Mouse (Mus musculus) MEL (cell line): Measurements from ENCODE around the gene Sept9. TPM values are rescaled to one million over a fixed set of nuclear protein-coding genes. Genes with fewer than 3 reads are reported as not detected.

Experiments used
- DNase-seq: peaks from one replicate; pipeline ENCODE4 v3.0.0; 2011; ENCODE audit warnings: low read depth, low spot score
- H3K27ac ChIP-seq: 2 replicates; pipeline ENCODE4 v1.5.1; 2012; ENCODE audit warnings: low read depth, mild to moderate bottlenecking, control low read depth, low read length, moderate library complexity; ENCODE audit not compliant: control insufficient read depth
- H3K27me3 ChIP-seq, 2 experiments: fragments of 150-350 bp in 1 of 2; sonication (generic) in 1 of 2; 2 replicates each; pipeline ENCODE4 v1.6.1; 2012; ENCODE audit warnings: low read length in 2 of 2, mild to moderate bottlenecking in 2 of 2, improper control_type of control experiment in 1 of 2, moderate library complexity in 1 of 2; ENCODE audit not compliant: insufficient read depth in 2 of 2, control insufficient read depth in 1 of 2
- H3K36me3 ChIP-seq, 2 experiments: 2 replicates each; pipeline ENCODE4 v1.6.1; 2012 to 2014; ENCODE audit warnings: low read length in 2 of 2, improper control_type of control experiment in 1 of 2, inconsistent platforms in 1 of 2, mild to moderate bottlenecking in 1 of 2; ENCODE audit not compliant: insufficient read depth in 2 of 2, control insufficient read depth in 1 of 2
- H3K4me1 ChIP-seq, 2 experiments: fragments of 150-350 bp in 1 of 2; sonication (generic) in 1 of 2; 2 replicates each; pipeline ENCODE4 v1.6.1; 2012; ENCODE audit warnings: low read length in 2 of 2, improper control_type of control experiment in 1 of 2, mild to moderate bottlenecking in 1 of 2; ENCODE audit not compliant: insufficient read depth in 2 of 2, control insufficient read depth in 1 of 2
- H3K4me3 ChIP-seq, 2 experiments: fragments of 150-350 bp in 1 of 2; sonication (generic) in 1 of 2; 2 replicates each; pipeline ENCODE4 v1.5.1; 2012; ENCODE audit warnings: low read depth in 2 of 2, low read length in 2 of 2, mild to moderate bottlenecking in 2 of 2, moderate library complexity in 2 of 2, control low read depth in 1 of 2, improper control_type of control experiment in 1 of 2; ENCODE audit not compliant: control insufficient read depth in 1 of 2, insufficient read depth in 1 of 2
- H3K79me2 ChIP-seq: 2 replicates; pipeline ENCODE4 v1.6.1; 2012; ENCODE audit warnings: mild to moderate bottlenecking, low read length, moderate library complexity; ENCODE audit not compliant: control insufficient read depth, poor library complexity, insufficient read depth
- H3K9ac ChIP-seq: 2 replicates; pipeline ENCODE4 v1.6.1; 2012; ENCODE audit warnings: low read depth, mild to moderate bottlenecking, control low read depth, low read length, moderate library complexity; ENCODE audit not compliant: control insufficient read depth, poor library complexity, severe bottlenecking
- H3K9me3 ChIP-seq: fragments of 150-350 bp; sonication (generic); replicated peaks from 2 replicates; pipeline ENCODE4 v1.6.1; 2012; ENCODE audit warnings: mild to moderate bottlenecking, low read length, improper control_type of control experiment, moderate library complexity; ENCODE audit not compliant: insufficient read depth
- CHD1 ChIP-seq: IDR thresholded peaks from 2 replicates; pipeline ENCODE4 v1.6.1; 2012; ENCODE audit warnings: low read depth, mild to moderate bottlenecking, inconsistent platforms, low read length, improper control_type of control experiment
- EP300 ChIP-seq, 2 experiments: IDR thresholded peaks; 2 replicates each; pipeline ENCODE4 v1.6.1; 2011; ENCODE audit warnings: improper control_type of control experiment in 2 of 2, low read length in 2 of 2, low read depth in 1 of 2, mild to moderate bottlenecking in 1 of 2
- ETS1 ChIP-seq: IDR thresholded peaks from 2 replicates; pipeline ENCODE4 v1.6.1; 2012; ENCODE audit warnings: low read depth, mild to moderate bottlenecking, inconsistent platforms, low read length, improper control_type of control experiment, moderate library complexity
- GATA1 ChIP-seq: IDR thresholded peaks from 2 replicates; pipeline ENCODE4 v1.6.1; 2011; ENCODE audit warnings: low read depth, low read length, improper control_type of control experiment
- HCFC1 ChIP-seq: IDR thresholded peaks from 2 replicates; pipeline ENCODE4 v1.6.1; 2012; ENCODE audit warnings: low read depth, mild to moderate bottlenecking, inconsistent platforms, low read length, improper control_type of control experiment, moderate library complexity
- JUND ChIP-seq: IDR thresholded peaks from 2 replicates; pipeline ENCODE4 v1.6.1; 2011; ENCODE audit warnings: low read depth, mild to moderate bottlenecking, improper control_type of control experiment, low read length
- KAT2A ChIP-seq: conservative IDR thresholded peaks from 2 replicates; pipeline ENCODE4 v1.6.1; 2012; ENCODE audit warnings: low read depth, low read length, improper control_type of control experiment, inconsistent platforms
- MAX ChIP-seq: IDR thresholded peaks from 2 replicates; pipeline ENCODE4 v1.6.1; 2011; ENCODE audit warnings: low read length, improper control_type of control experiment
- MAZ ChIP-seq: IDR thresholded peaks from 2 replicates; pipeline ENCODE4 v1.6.1; 2012; ENCODE audit warnings: low read depth, mild to moderate bottlenecking, inconsistent platforms, low read length, improper control_type of control experiment
- MXI1 ChIP-seq: IDR thresholded peaks from 2 replicates; pipeline ENCODE4 v1.6.1; 2011; ENCODE audit warnings: mild to moderate bottlenecking, low read depth, low read length, improper control_type of control experiment
- MYC ChIP-seq: IDR thresholded peaks from 2 replicates; pipeline ENCODE4 v1.6.1; 2011; ENCODE audit warnings: low read depth, mild to moderate bottlenecking, low read length, improper control_type of control experiment, moderate library complexity
- NELFE ChIP-seq: IDR thresholded peaks from 2 replicates; pipeline ENCODE4 v1.6.1; 2011; ENCODE audit warnings: low read depth, low read length, improper control_type of control experiment
- POLR2AphosphoS2 ChIP-seq: IDR thresholded peaks from 2 replicates; pipeline ENCODE4 v1.6.1; 2011; ENCODE audit warnings: low read length, improper control_type of control experiment
- POLR2AphosphoS5 ChIP-seq: IDR thresholded peaks from 2 replicates; pipeline ENCODE4 v1.6.1; 2012; ENCODE audit warnings: low read depth, borderline replicate concordance, mild to moderate bottlenecking, inconsistent platforms, low read length, moderate library complexity, mixed read lengths
- RCOR1 ChIP-seq: IDR thresholded peaks from 2 replicates; pipeline ENCODE4 v1.6.1; 2012; ENCODE audit warnings: low read depth, mild to moderate bottlenecking, inconsistent platforms, low read length, improper control_type of control experiment
- SIN3A ChIP-seq: IDR thresholded peaks from 2 replicates; pipeline ENCODE4 v1.6.1; 2012; ENCODE audit warnings: low read length, improper control_type of control experiment, inconsistent platforms
- SMC3 ChIP-seq: IDR thresholded peaks from 2 replicates; pipeline ENCODE4 v1.6.1; 2011; ENCODE audit warnings: low read depth, low read length, improper control_type of control experiment
- TBP ChIP-seq: IDR thresholded peaks from 2 replicates; pipeline ENCODE4 v1.8.0; 2011; ENCODE audit warnings: low read depth, low read length, improper control_type of control experiment
- TCF12 ChIP-seq: IDR thresholded peaks from 2 replicates; pipeline ENCODE4 v1.6.1; 2014; ENCODE audit warnings: low read depth, mild to moderate bottlenecking, inconsistent platforms, low read length, improper control_type of control experiment, moderate library complexity
- USF1 ChIP-seq: IDR thresholded peaks from 2 replicates; pipeline ENCODE4 v1.6.1; 2014; ENCODE audit warnings: low read depth, mild to moderate bottlenecking, inconsistent platforms, low read length, improper control_type of control experiment, moderate library complexity
- USF2 ChIP-seq, 2 experiments: IDR thresholded peaks; 2 replicates each; pipeline ENCODE4 v1.6.1; 2011 to 2012; ENCODE audit warnings: improper control_type of control experiment in 2 of 2, low read length in 2 of 2, borderline replicate concordance in 1 of 2, inconsistent platforms in 1 of 2, low read depth in 1 of 2, mild to moderate bottlenecking in 1 of 2; ENCODE audit not compliant: insufficient read depth in 1 of 2
- ZC3H11A ChIP-seq: IDR thresholded peaks from 2 replicates; pipeline ENCODE4 v1.6.1; 2012; ENCODE audit warnings: low read depth, mild to moderate bottlenecking, inconsistent platforms, low read length, improper control_type of control experiment
- ZNF384 ChIP-seq: IDR thresholded peaks from 2 replicates; pipeline ENCODE4 v1.6.1; 2012; ENCODE audit warnings: low read depth, mild to moderate bottlenecking, inconsistent platforms, low read length, improper control_type of control experiment
- polyA plus RNA-seq, 2 experiments: library from polyadenylated mRNA; stranded (reverse) in 1 of 2; unstranded in 1 of 2; fragments of >175 nt in 1 of 2; fragments of >200 nt in 1 of 2; gene quantifications; 2 replicates each; pipeline versions ENCODE4 v1.2.1 to v1.2.4; 2012; ENCODE audit warnings: low replicate concordance in 2 of 2, low read depth in 1 of 2; ENCODE audit not compliant: insufficient read length in 2 of 2, insufficient read depth in 1 of 2, missing spikeins in 1 of 2
- total RNA-seq: library from RNA; depleted of rRNA; stranded (reverse); fragments of 300-350 nt; gene quantifications from 2 replicates; pipeline ENCODE4 v1.2.3, GENCODE M21; 2012

The Sept9 gene
- total and polyA plus RNA-seq, 3 experiments = 49.7 to 196 (median 163) TPM

GRCm38 (mm10) chr11:117330076-117330950 is 130.9 kb downstream of the Sept9 start:
- Histone ChIP-seq H3K4me3 (peak overlapping the region in 1 of 2 experiments; percentile 6; a peak in 1 of 4 replicates), H3K79me2 (peaks cover 42% of the 10 kb centered on the region), H3K4me1 (peaks cover 22 to 57% of the 10 kb centered on the region in 2 experiments), H3K36me3 (peaks cover 0 to 37% of the 10 kb centered on the region in 2 experiments; a peak in 2 of 4 replicates), H3K27ac (peak overlapping the region; percentile 83), H3K27me3 (no peaks in the 10 kb centered on the region), H3K9ac (peak overlapping the region; percentile 76), H3K9me3 (no peaks in the 10 kb centered on the region)
- peak; percentile 78 for DNase-seq
- TF ChIP-seq USF2 (IDR thresholded peaks at IDR 0.05; ENCODE audit: borderline replicate concordance in 1 of 2, insufficient read depth in 1 of 2, low read depth in 1 of 2, low read length in 2 of 2) (no peak), HCFC1 (0 out of 2 replicates have a peak, but pooled peaks have one; percentile 14), JUND (no peak), NELFE (0 out of 2 replicates have a peak, but pooled peaks have one; percentile 1), ZC3H11A (peak; percentile 1; the same call in 1 of the 2 replicates), SIN3A (peak; percentile 61; the same call in 1 of the 2 replicates), CHD1 (peak; percentile 77; the same call in 1 of the 2 replicates), MAX (peak; percentile 93), SMC3 (0 out of 2 replicates have a peak, but pooled peaks have one; percentile 7), KAT2A (no peak), POLR2AphosphoS5 (no peak), TCF12 (0 out of 2 replicates have a peak, but pooled peaks have one; percentile 17), MYC (peak; percentile 93), MAZ (peak; percentile 77; the same call in 1 of the 2 replicates), POLR2AphosphoS2 (0 out of 2 replicates have a peak, but pooled peaks have one; percentile 15), MXI1 (peak; percentile 71), USF1 (peak; percentile 86), TBP (no peak), EP300 (IDR thresholded peaks at IDR 0.05; ENCODE audit: low read depth in 1 of 2, low read length in 2 of 2) (peak; percentile 35 to 43; a peak in 2 of 4 replicates), ZNF384 (no peak), RCOR1 (peak; percentile 45; the same call in 1 of the 2 replicates), GATA1 (0 out of 2 replicates have a peak, but pooled peaks have one; percentile 14), ETS1 (peak; percentile 34; the same call in 1 of the 2 replicates)
